Mouse (Mus musculus) liver, embryonic 14.5 days (tissue): ENCODE data around the gene Atp5s.

ENCODE experiments used
- CTCF ChIP-seq: IDR thresholded peaks from 2 replicates; pipeline ENCODE4 v1.5.1; 2016; ENCODE audit warnings: antibody characterized with exemption, low read depth, control low read depth
- EP300 ChIP-seq: IDR thresholded peaks from 2 replicates; pipeline ENCODE4 v1.6.1; 2016; ENCODE audit warnings: antibody characterized with exemption, low read depth

GRCm38 (mm10) chr12:69733518-69733917 is 8.8 kb downstream of the Atp5s start:
- peak; percentile 70 for TF ChIP-seq CTCF
- TF ChIP-seq EP300, result 0 out of 2 replicates have a peak, but pooled peaks have one; percentile 27
